In the genomic region with DNA sequence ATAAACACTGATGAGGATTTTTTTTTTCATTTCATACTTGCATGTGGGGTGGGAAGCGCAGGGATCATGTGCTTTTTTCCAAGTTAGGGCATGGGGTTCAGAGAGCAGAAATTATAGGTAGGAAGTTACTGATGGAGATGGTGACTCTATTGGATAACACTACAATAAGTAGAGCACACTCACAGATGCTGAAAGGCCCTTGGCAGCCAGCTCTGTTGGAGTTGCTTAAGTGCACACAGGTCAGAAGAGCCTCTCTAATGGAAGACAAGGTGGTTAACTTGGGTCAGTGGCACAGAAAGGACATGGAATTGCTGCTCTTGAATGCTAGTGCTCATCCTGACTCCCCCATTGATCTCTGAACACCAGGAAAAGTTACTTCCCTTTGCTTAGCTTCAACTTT, we compare ENCODE assay signal across 11 mouse cellular contexts. TPM values are rescaled to one million over a fixed set of nuclear protein-coding genes. Genes with fewer than 3 reads are reported as not detected.
"Had no signal": no experiment of that assay in that cellular context is flagged by ENCODE, and none has a peak within 500 bp of the region (broad histone marks: within the 10 kb centered on the region; RNA-seq: fewer than 3 reads in every experiment).

No protein-coding gene starts in this region.

- DNase-seq: lung, adult 2 months; right cerebral cortex, adult 18-20 months; right cerebral cortex, postnatal 25 days; thymus, postnatal 36 days had no signal

- ATAC-seq: lung, postnatal 0 days; midbrain, embryonic 13.5 days had no signal

- H3K27ac ChIP-seq: layer of hippocampus, adult 2 months; limb, embryonic 10.5 days; liver, embryonic 15.5 days; midbrain, embryonic 13.5 days had no signal

- H3K4me3 ChIP-seq: layer of hippocampus, adult 2 months; limb, embryonic 10.5 days; liver, embryonic 15.5 days; midbrain, embryonic 13.5 days had no signal

- H3K4me2 ChIP-seq: liver, embryonic 11.5 days; liver, embryonic 15.5 days; midbrain, embryonic 13.5 days had no signal

- H3K9me3 ChIP-seq: limb, embryonic 10.5 days; liver, embryonic 15.5 days; midbrain, embryonic 13.5 days had no signal

- H3K4me1 ChIP-seq: limb, embryonic 10.5 days; liver, embryonic 15.5 days; midbrain, embryonic 13.5 days had no signal

- H3K9ac ChIP-seq: liver, embryonic 15.5 days; midbrain, embryonic 13.5 days had no signal

- H3K27me3 ChIP-seq: liver, embryonic 15.5 days; midbrain, embryonic 13.5 days had no signal

- H3K36me3 ChIP-seq: limb, embryonic 10.5 days; liver, embryonic 15.5 days; midbrain, embryonic 13.5 days had no signal

RNA-seq across cellular contexts. Expression of gene Fam84a, which starts 13.1 kb away (rescaled TPM):
- total RNA-seq: megakaryocyte progenitor cell, adult 5-6 weeks had no signal
